Mouse (Mus musculus) bone marrow, adult 2 months (tissue): ENCODE measurements around the gene Hes1. TPM values are rescaled to one million over a fixed set of nuclear protein-coding genes. Genes with fewer than 3 reads are reported as not detected.

Source experiments
- H3K27ac ChIP-seq: fragments of 200-500 bp; 2 replicates; pipeline ENCODE4 v1.5.1; 2012; ENCODE audit warnings: low read depth, mild to moderate bottlenecking, control low read depth, inconsistent platforms, low read length; ENCODE audit not compliant: control insufficient read depth, poor library complexity, insufficient read depth
- H3K4me1 ChIP-seq: fragments of 200-500 bp; 2 replicates; pipeline ENCODE4 v1.6.1; 2011; ENCODE audit warnings: low read length; ENCODE audit not compliant: control insufficient read depth, insufficient read depth
- H3K4me3 ChIP-seq: fragments of 200-500 bp; replicated peaks from 2 replicates; pipeline ENCODE3; 2011; ENCODE audit warnings: mild to moderate bottlenecking, low read depth, low read length, control low read depth; ENCODE audit not compliant: control insufficient read depth
- CTCF ChIP-seq: fragments of 200-500 bp; IDR thresholded peaks from 2 replicates; pipeline ENCODE4 v1.5.1; 2011; ENCODE audit warnings: low read length, control low read depth; ENCODE audit not compliant: control insufficient read depth, insufficient read depth
- POLR2A ChIP-seq: fragments of 200-500 bp; IDR thresholded peaks from 2 replicates; pipeline ENCODE4 v1.6.1; 2011; ENCODE audit warnings: low read depth, mild to moderate bottlenecking, control low read depth, low read length, borderline replicate concordance; ENCODE audit not compliant: control insufficient read depth
- WGBS: fragments of 180-500 bp; shearing (Covaris S2); methylation state at CpG from one replicate; pipeline ENCODE4 v1.1.7; 2018; 5-methylcytosine and 5-hydroxymethylcytosine counted together
- polyA plus RNA-seq: library from polyadenylated mRNA; stranded (reverse); fragments of >200 nt; gene quantifications from 2 replicates; pipeline ENCODE4 v1.2.4, GENCODE M21; 2011; ENCODE audit warnings: low replicate concordance; ENCODE audit not compliant: missing spikeins, insufficient read depth, insufficient read length

Gene Hes1
- polyA plus RNA-seq, 1 experiment, result 12.4 TPM

DNA sequence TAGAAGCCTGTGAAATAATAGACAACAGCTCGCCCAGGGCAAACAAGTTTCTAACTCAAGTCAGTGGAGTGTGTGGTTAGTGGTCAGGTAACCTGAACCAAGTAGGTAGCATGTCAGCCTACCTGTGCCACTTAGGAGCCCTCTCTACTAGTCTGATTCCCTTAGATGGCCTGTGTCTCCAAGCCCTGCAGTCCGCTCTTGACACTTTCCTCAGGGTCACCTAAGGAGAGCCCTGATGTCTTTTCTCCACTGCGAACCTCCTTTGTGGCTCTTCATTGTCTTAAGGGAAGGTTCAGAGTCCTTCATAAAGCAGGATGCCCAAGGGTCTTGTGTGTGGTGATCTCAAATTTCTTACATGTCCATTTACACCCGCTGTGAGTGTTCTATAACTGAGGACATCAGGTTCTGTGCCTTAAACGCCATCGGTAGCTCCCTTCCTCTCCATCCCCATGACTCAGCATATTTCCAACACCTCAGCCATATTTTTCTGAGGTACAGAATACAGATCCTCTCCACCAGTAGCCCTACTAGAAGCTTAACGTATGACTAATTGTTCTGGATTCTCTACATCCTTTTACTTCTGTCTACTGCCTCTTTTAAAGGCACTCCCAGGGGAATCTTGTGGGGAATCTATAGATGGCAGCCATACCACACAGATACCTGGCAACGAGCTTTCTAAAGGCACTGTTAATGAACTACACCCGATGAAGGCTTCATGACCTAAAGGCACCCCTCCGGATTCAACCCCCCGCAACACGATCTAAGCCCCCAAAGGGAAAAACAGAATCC, 1.7 kb upstream of the Hes1 start:
- 33% methylated on average over 12 of the region's 12 CpGs for WGBS
- no peak overlapping the region for H3K4me3 ChIP-seq
- no peak overlapping the region for H3K27ac ChIP-seq

DNA sequence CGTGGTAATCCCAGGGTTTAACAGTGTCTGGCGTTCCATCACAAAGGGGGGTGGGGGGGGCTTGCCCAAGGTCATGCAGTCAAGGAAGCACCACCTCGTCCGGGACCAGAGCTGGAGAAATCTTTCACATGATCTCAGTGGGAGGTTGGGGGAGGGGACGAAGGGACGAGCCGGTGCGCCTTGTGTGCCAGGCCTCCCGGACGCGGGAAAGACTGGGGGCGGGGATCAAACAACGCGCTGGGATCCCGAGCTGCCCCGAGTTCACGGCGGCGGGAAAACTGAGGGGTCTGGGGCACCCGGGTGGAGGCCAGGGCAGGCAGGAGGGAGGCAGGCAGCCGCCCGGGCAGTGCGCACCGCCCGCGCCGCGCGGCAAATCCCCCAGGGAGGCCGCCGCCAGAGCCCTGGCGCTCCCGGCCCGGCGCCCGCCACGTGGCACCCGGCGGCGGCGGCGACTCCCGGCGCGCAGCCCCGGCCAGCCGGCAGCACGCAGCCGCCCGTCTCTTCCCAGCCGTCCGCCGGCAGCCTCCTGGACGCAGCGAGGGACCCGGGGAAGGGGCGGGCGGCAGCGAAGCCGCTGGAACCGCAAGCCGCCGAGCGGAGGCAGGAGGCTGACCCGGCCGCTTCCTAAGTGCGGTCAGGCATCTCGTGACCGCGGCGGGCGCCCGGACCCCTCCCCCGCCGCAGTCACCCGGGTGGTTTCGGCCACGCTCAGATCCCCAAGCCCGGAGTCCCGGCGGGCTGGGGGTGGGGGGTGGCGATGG, 883 bp upstream of the Hes1 start:
- under 1% methylated on average over 81 of the region's 82 CpGs for WGBS
- TF ChIP-seq CTCF (no peak), POLR2A (no peak)
- Histone ChIP-seq H3K27ac (peak overlapping the region; percentile 66), H3K4me1 (no peaks in the 10 kb centered on the region; the same call in none of the 2 replicates), H3K4me3 (peak overlapping the region; percentile 14)

More for the DNA sequence above, 1.7 kb upstream of the Hes1 start:
- TF ChIP-seq CTCF (no peak), POLR2A (no peak)
- no peaks in the 10 kb centered on the region; the same call in none of the 2 replicates for H3K4me1 ChIP-seq

DNA sequence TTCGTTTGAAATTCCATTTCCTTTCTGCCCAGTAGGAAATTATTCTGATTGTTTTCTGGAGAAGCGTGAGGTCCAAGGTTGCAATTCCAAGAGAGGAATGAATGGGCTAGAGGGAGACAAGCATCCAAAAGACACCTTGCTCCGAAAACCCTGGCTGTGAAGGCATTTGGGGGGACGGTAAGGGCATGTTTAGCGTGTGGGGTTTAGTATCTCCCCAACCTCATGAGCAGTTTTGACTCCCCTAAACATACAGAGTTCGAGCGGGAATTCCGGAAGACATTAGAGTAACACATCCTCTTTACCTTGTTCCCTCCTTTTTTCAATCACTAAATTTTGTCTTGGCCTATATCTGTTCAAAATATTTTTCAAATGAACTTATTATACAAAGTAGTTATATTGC, 429 bp downstream of the Hes1 start:
- H3K4me1 ChIP-seq, result no peaks in the 10 kb centered on the region; the same call in none of the 2 replicates
- peak overlapping the region; percentile 24 for H3K4me3 ChIP-seq
- H3K27ac ChIP-seq, result peak overlapping the region; percentile 56; the same call in 1 of the 2 replicates
- TF ChIP-seq CTCF, result no peak
- no peak for TF ChIP-seq POLR2A
- 7% methylated on average over 8 of the region's 8 CpGs for WGBS

DNA sequence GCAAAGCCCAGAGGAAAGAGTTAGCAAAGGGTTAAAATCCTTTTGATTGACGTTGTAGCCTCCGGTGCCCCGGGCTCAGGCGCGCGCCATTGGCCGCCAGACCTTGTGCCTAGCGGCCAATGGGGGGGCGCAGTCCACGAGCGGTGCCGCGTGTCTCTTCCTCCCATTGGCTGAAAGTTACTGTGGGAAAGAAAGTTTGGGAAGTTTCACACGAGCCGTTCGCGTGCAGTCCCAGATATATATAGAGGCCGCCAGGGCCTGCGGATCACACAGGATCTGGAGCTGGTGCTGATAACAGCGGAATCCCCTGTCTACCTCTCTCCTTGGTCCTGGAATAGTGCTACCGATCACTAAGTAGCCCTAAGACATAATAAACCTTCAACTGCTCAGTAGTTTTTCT, 893 bp downstream of the Hes1 start:
- H3K4me1 ChIP-seq, result no peaks in the 10 kb centered on the region; the same call in none of the 2 replicates
- H3K4me3 ChIP-seq, result peak overlapping the region; percentile 55
- peak; percentile 47 for TF ChIP-seq POLR2A
- TF ChIP-seq CTCF, result no peak
- under 1% methylated on average over 21 of the region's 21 CpGs for WGBS
- H3K27ac ChIP-seq, result no peak overlapping the region

DNA sequence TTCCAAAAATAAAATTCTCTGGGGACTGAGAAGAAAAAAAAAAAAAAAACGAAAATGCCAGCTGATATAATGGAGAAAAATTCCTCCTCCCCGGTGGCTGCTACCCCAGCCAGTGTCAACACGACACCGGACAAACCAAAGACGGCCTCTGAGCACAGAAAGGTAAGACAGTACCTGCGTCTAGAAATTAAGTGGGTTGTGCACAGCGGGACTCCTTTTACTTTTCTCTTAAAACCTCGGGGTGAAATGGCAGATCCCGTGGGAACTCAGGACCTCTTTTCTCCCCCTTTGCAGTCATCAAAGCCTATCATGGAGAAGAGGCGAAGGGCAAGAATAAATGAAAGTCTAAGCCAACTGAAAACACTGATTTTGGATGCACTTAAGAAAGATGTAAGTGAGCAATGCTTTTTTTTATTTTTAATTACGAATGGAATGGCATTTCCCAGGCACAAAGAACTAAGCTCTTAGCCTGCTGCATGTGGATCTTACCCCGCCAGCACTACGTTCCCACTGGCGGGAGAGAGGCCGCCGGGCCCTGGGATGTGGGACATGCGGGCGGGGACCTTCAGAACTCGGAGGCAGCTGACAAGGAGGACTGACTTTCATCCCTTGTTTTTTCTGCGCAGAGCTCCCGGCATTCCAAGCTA, 1.5 kb downstream of the Hes1 start:
- peak overlapping the region; percentile 28 for H3K27ac ChIP-seq

DNA sequence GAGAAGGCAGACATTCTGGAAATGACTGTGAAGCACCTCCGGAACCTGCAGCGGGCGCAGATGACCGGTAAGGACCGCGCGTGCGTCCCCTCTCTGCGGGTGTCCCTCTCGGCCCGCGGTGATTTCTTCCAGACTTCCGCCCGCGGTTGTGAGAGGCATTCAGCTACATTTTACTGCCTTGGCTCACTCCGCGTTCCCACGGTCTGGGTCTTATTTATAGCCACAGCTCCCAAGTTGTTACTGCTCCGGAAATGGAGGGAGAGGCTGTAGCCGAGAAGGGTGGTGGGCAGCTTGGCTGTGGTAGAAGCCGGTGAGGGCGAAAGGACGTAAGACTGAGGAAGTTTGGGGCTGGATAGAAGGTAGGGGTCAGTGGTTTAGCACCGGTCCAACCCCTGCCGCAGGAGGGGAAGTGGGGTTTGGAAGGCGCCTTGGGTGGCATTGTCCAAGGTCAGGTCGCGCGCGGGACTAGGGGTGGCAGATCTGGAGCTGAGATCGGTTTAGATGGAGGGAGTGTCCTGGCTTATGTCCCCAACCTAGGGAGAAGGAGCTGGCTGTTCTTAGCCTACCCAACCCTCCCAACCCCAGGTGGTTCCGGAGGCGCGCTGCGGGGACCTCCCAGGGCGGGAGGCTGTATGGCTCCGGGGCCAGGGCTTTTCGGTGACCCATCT, 2.1 kb downstream of the Hes1 start:
- Histone ChIP-seq H3K4me1 (no peaks in the 10 kb centered on the region; the same call in none of the 2 replicates), H3K4me3 (peak overlapping the region; percentile 54), H3K27ac (peak overlapping the region; percentile 28)
- whole genome bisulfite sequencing, result under 1% methylated on average over 38 of the region's 38 CpGs
- TF ChIP-seq CTCF, result no peak
- peak; percentile 19; the same call in 1 of the 2 replicates for TF ChIP-seq POLR2A

More for the DNA sequence above, 1.5 kb downstream of the Hes1 start:
- Histone ChIP-seq H3K4me3 (peak overlapping the region; percentile 54), H3K4me1 (no peaks in the 10 kb centered on the region; the same call in none of the 2 replicates)
- TF ChIP-seq POLR2A (no peak), CTCF (no peak)
- WGBS, result 1% methylated on average over 21 of the region's 21 CpGs

DNA sequence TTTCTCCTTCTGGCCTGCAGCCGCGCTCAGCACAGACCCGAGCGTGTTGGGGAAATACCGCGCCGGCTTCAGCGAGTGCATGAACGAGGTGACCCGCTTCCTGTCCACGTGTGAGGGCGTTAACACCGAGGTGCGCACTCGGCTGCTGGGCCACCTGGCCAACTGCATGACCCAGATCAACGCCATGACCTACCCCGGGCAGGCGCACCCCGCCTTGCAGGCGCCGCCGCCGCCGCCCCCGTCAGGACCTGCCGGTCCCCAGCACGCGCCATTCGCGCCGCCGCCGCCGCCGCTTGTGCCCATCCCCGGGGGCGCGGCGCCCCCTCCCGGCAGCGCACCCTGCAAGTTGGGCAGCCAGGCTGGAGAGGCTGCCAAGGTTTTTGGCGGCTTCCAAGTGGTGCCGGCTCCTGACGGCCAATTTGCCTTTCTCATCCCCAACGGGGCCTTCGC, 2.7 kb downstream of the Hes1 start:
- Histone ChIP-seq H3K27ac (peak overlapping the region; percentile 28), H3K4me3 (peak overlapping the region; percentile 54), H3K4me1 (no peaks in the 10 kb centered on the region; the same call in none of the 2 replicates)
- under 1% methylated on average over 46 of the region's 46 CpGs for WGBS
- TF ChIP-seq CTCF (peak; percentile 51), POLR2A (no peak)
